ENCODE assay signal across 27 mouse cellular contexts in the genomic region with DNA sequence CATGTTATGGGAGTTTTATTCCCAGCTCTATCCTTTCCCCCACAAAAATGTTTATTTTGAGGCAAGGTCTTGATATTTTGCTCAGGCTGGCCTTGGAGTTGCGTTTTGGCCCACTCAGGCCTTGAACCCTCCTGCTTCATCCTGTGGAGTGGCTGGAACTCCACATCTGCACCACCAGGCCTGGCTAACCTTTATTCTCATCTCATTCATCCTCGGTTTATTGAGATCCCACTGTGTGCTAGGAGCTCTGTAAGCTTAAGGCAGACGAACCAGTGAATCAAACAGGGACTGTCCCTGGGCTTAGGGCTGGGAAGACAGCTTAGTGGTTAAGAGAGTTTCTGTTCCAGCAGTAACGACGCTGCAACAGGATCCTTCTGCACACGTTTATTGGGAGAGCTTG. TPM values are rescaled to one million over a fixed set of nuclear protein-coding genes. Genes with fewer than 3 reads are reported as not detected.
"Had no signal": no experiment of that assay in that cellular context is flagged by ENCODE, and none has a peak within 500 bp of the region (broad histone marks: within the 10 kb centered on the region; RNA-seq: fewer than 3 reads in every experiment).

No protein-coding gene starts in this region.

- DNase-seq: lung, adult 2 months; lung, postnatal 14 days; lung, postnatal 36 days; retina, postnatal 1 day; right cerebral cortex, adult 18-20 months; right cerebral cortex, postnatal 25 days; right cerebral cortex, postnatal 4 days; spleen, adult 18-20 months; thymus, adult 2 months; thymus, postnatal 25 days; thymus, postnatal 4 days had no signal

- H3K27me3 ChIP-seq: lung, embryonic 15.5 days; megakaryocyte, embryonic 14.5 days; midbrain, embryonic 13.5 days; midbrain, embryonic 15.5 days; neural tube, embryonic 13.5 days; neural tube, embryonic 15.5 days had no signal

- H3K27ac ChIP-seq: lung, embryonic 15.5 days; macrophage; midbrain, embryonic 13.5 days; midbrain, embryonic 15.5 days; neural tube, embryonic 13.5 days; neural tube, embryonic 15.5 days had no signal

- H3K4me2 ChIP-seq: lung, embryonic 15.5 days; midbrain, embryonic 11.5 days; midbrain, embryonic 13.5 days; midbrain, embryonic 15.5 days; neural tube, embryonic 13.5 days; neural tube, embryonic 15.5 days had no signal

- H3K4me3 ChIP-seq: lung, embryonic 15.5 days; megakaryocyte, embryonic 14.5 days; midbrain, embryonic 13.5 days; midbrain, embryonic 15.5 days; neural tube, embryonic 13.5 days; neural tube, embryonic 15.5 days had no signal

- ATAC-seq: lung, postnatal 0 days; midbrain, embryonic 13.5 days; midbrain, embryonic 15.5 days had no signal

- H3K9ac ChIP-seq: lung, embryonic 15.5 days; midbrain, embryonic 13.5 days; midbrain, embryonic 15.5 days; neural tube, embryonic 13.5 days; neural tube, embryonic 15.5 days had no signal

- H3K9me3 ChIP-seq: lung, embryonic 15.5 days; megakaryocyte, embryonic 14.5 days; midbrain, embryonic 13.5 days; midbrain, embryonic 15.5 days; neural tube, embryonic 13.5 days; neural tube, embryonic 15.5 days had no signal

- H3K4me1 ChIP-seq: lung, embryonic 15.5 days; midbrain, embryonic 13.5 days; midbrain, embryonic 15.5 days; neural tube, embryonic 13.5 days; neural tube, embryonic 15.5 days had no signal

RNA-seq across cellular contexts. Expression of a gene that starts 52.7 kb away (rescaled TPM):
- total RNA-seq: megakaryocyte progenitor cell, adult 5-6 weeks; midbrain, postnatal 0 days; monocyte, adult 5-6 weeks had no signal
- polyA plus RNA-seq: lung, adult 2 months; lung, embryonic 15.5 days; lung, postnatal 0 days; macrophage; midbrain, embryonic 11.5 days; midbrain, embryonic 13.5 days; midbrain, embryonic 15.5 days; midbrain, postnatal 0 days; neural tube, embryonic 11.5 days; neural tube, embryonic 13.5 days; neural tube, embryonic 15.5 days; small intestine, adult 2 months; stomach, embryonic 14.5 days; stomach, embryonic 16.5 days; thymus, adult 2 months had no signal
